Comparison of ENCODE assay signal across 22 mouse cellular contexts in the genomic region with DNA sequence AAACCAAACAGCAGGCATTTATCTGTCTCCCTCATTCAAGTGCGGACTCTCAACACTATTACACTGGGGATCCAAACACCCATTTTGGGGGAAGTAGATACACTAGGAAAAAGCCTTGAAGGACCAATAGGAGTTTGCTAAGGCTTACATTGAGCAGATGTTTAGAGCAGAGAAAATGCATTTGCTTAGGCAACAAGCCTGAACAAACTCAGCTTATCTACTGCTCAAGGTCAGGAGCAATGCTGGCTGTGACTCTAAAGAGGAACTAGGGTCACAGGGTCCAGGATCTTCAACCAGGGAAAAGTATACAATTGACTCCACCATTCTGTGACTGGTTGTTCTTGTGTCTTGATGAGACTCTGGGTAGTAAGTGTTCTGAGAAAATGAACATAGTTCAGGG. TPM values are rescaled to one million over a fixed set of nuclear protein-coding genes. Genes with fewer than 3 reads are reported as not detected.
"Had no signal": no experiment of that assay in that cellular context is flagged by ENCODE, and none has a peak within 500 bp of the region (broad histone marks: within the 10 kb centered on the region; RNA-seq: fewer than 3 reads in every experiment).

No protein-coding gene starts in this region.

- H3K4me2 ChIP-seq: intestine, embryonic 15.5 days; kidney, embryonic 15.5 days; lung, embryonic 15.5 days; midbrain, embryonic 15.5 days; neural tube, embryonic 12.5 days had no signal

- H3K9me3 ChIP-seq: intestine, embryonic 15.5 days; kidney, embryonic 15.5 days; lung, embryonic 15.5 days; megakaryocyte, embryonic 14.5 days; midbrain, embryonic 10.5 days; midbrain, embryonic 15.5 days; neural tube, embryonic 12.5 days had no signal

- H3K36me3 ChIP-seq: intestine, embryonic 15.5 days; kidney, embryonic 15.5 days; lung, embryonic 15.5 days; midbrain, embryonic 10.5 days; midbrain, embryonic 15.5 days; neural tube, embryonic 12.5 days had no signal

- H3K4me3 ChIP-seq: intestine, embryonic 15.5 days; kidney, embryonic 15.5 days; left cerebral cortex, adult 2 months; lung, embryonic 15.5 days; megakaryocyte, embryonic 14.5 days; midbrain, embryonic 10.5 days; midbrain, embryonic 15.5 days; neural tube, embryonic 12.5 days had no signal

- DNase-seq: kidney, adult 11 months; kidney, adult 8-10 months; kidney, postnatal 10 days; kidney, postnatal 36 days; layer of hippocampus, postnatal 36 days; lung, adult 18-20 months; lung, postnatal 10 days; lung, postnatal 36 days; right cerebral cortex, postnatal 14 days; right cerebral cortex, postnatal 4 days; thymus, adult 2 months; thymus, postnatal 14 days had no signal

- H3K9ac ChIP-seq: intestine, embryonic 15.5 days; kidney, embryonic 15.5 days; lung, embryonic 15.5 days; midbrain, embryonic 15.5 days; neural tube, embryonic 12.5 days had no signal

- H3K27ac ChIP-seq: intestine, embryonic 15.5 days; kidney, embryonic 15.5 days; left cerebral cortex, adult 2 months; lung, embryonic 15.5 days; midbrain, embryonic 10.5 days; midbrain, embryonic 15.5 days; neural tube, embryonic 12.5 days; stomach, postnatal 0 days had no signal

- H3K27me3 ChIP-seq: intestine, embryonic 15.5 days; kidney, embryonic 15.5 days; lung, embryonic 15.5 days; midbrain, embryonic 15.5 days; neural tube, embryonic 12.5 days had no signal

- ATAC-seq: intestine, embryonic 15.5 days; midbrain, embryonic 15.5 days had no signal

- H3K4me1 ChIP-seq: intestine, embryonic 15.5 days; kidney, embryonic 15.5 days; lung, embryonic 15.5 days; midbrain, embryonic 10.5 days; midbrain, embryonic 15.5 days; neural tube, embryonic 12.5 days had no signal

RNA-seq across cellular contexts. Expression of a gene that starts 38.0 kb away (rescaled TPM):
- polyA plus RNA-seq: limb, embryonic 11.5 days had no signal
